Mouse (Mus musculus) midbrain, embryonic 16.5 days (tissue): ENCODE measurements around the gene Tbc1d24. TPM values are rescaled to one million over a fixed set of nuclear protein-coding genes. Genes with fewer than 3 reads are reported as not detected.

Experiments used
- ATAC-seq: fragments of 200-750 bp; cut with Nextera tagmentation; 2 replicates; pipeline ENCODE4 v1.8.0; 2017; ENCODE audit warnings: moderate TSS enrichment
- H3K27ac ChIP-seq: fragments of 300-500 bp; sonication (generic); 2 replicates; pipeline ENCODE4 v1.5.1; 2014; ENCODE audit warnings: mild to moderate bottlenecking, low read length, mixed read lengths
- H3K27me3 ChIP-seq: fragments of 300-500 bp; sonication (generic); 2 replicates; pipeline ENCODE4 v1.6.1; 2014; ENCODE audit warnings: low read depth, low read length, mixed read lengths; ENCODE audit not compliant: control insufficient read depth, insufficient read depth
- H3K36me3 ChIP-seq: fragments of 300-500 bp; sonication (generic); 2 replicates; pipeline ENCODE4 v1.6.1; 2014; ENCODE audit warnings: mild to moderate bottlenecking, low read length, moderate library complexity, mixed read lengths; ENCODE audit not compliant: control insufficient read depth, insufficient read depth
- H3K4me1 ChIP-seq: fragments of 300-500 bp; sonication (generic); 2 replicates; pipeline ENCODE4 v1.6.1; 2014; ENCODE audit warnings: mild to moderate bottlenecking, low read length, mixed read lengths; ENCODE audit not compliant: control insufficient read depth, insufficient read depth
- H3K4me2 ChIP-seq: fragments of 300-500 bp; sonication (generic); 2 replicates; pipeline ENCODE4 v1.6.1; 2014; ENCODE audit warnings: mild to moderate bottlenecking, low read length, mixed read lengths
- H3K4me3 ChIP-seq: fragments of 300-500 bp; sonication (generic); 2 replicates; pipeline ENCODE4 v1.5.1; 2014; ENCODE audit warnings: low read depth, mild to moderate bottlenecking, low read length, moderate library complexity, mixed read lengths
- H3K9ac ChIP-seq: fragments of 300-500 bp; sonication (generic); 2 replicates; pipeline ENCODE4 v1.6.1; 2014; ENCODE audit warnings: low read depth, low read length, mixed read lengths
- H3K9me3 ChIP-seq: fragments of 300-500 bp; sonication (generic); replicated peaks from 2 replicates; pipeline ENCODE4 v1.6.1; 2014; ENCODE audit warnings: mild to moderate bottlenecking, low read length, mixed read lengths; ENCODE audit not compliant: control insufficient read depth, poor library complexity, severe bottlenecking
- WGBS: fragments of 180-500 bp; shearing (Covaris S2); extraction: QIAGEN DNeasy Blood & Tissue Kit; methylation state at CpG from one replicate; pipeline ENCODE4 v1.1.7; 2014; 5-methylcytosine and 5-hydroxymethylcytosine counted together
- polyA plus RNA-seq: library from polyadenylated mRNA; unstranded; fragments of >200 nt; fragmentation: Nextera tagmentation; extraction: Ambion mirVana; gene quantifications from 2 replicates; pipeline ENCODE4 v1.2.1, GENCODE M21; 2015

The Tbc1d24 gene
- polyA plus RNA-seq, 1 experiment from 2014 or later = 30.6 TPM

- Histone ChIP-seq H3K4me1 (peaks cover 28% of the 10 kb centered on the region), H3K4me2 (no peak overlapping the region), H3K27me3 (no peaks in the 10 kb centered on the region), H3K9me3 (no peaks in the 10 kb centered on the region), H3K9ac (no peak overlapping the region), H3K36me3 (peaks cover 10% of the 10 kb centered on the region), H3K27ac (no peak overlapping the region), H3K4me3 (no peak overlapping the region)
- no peak for ATAC-seq
- WGBS = 78% methylated on average over 6 of the region's 6 CpGs
These were observed 7.8 kb upstream of the Tbc1d24 start for GRCm38 (mm10) chr17:24213186-24213585.

GRCm38 (mm10) chr17:24212441-24213018, 7.2 kb upstream of the Tbc1d24 start:
- WGBS = 28% methylated on average over 5 of the region's 5 CpGs
- Histone ChIP-seq H3K4me3 (peak overlapping the region; percentile 63), H3K4me2 (peak overlapping the region; percentile 99), H3K27me3 (no peaks in the 10 kb centered on the region; the same call in 1 of the 2 replicates), H3K4me1 (peaks cover 33% of the 10 kb centered on the region), H3K9ac (peak overlapping the region; percentile 95; the same call in 1 of the 2 replicates), H3K36me3 (peaks cover 8% of the 10 kb centered on the region; the same call in 1 of the 2 replicates), H3K9me3 (no peaks in the 10 kb centered on the region), H3K27ac (peak overlapping the region; percentile 33; the same call in 1 of the 2 replicates)
- no peak for ATAC-seq

GRCm38 (mm10) chr17:24211631-24212440, 6.5 kb upstream of the Tbc1d24 start:
- peaks cover 40% of the 10 kb centered on the region for H3K4me1 ChIP-seq
- no peaks in the 10 kb centered on the region for H3K9me3 ChIP-seq
- no peaks in the 10 kb centered on the region; the same call in 1 of the 2 replicates for H3K27me3 ChIP-seq
- H3K4me2 ChIP-seq = peak overlapping the region; percentile 99
- under 1% methylated on average over 28 of the region's 37 CpGs for WGBS
- peak overlapping the region; percentile 86 for H3K27ac ChIP-seq
- ATAC-seq = peak; percentile 65
- peaks cover 8% of the 10 kb centered on the region; the same call in 1 of the 2 replicates for H3K36me3 ChIP-seq
- peak overlapping the region; percentile 63 for H3K4me3 ChIP-seq
- peak overlapping the region; percentile 95 for H3K9ac ChIP-seq

- no peak for ATAC-seq
- H3K9me3 ChIP-seq = no peaks in the 10 kb centered on the region
- H3K27ac ChIP-seq = no peak overlapping the region
- H3K27me3 ChIP-seq = no peaks in the 10 kb centered on the region; the same call in 1 of the 2 replicates
- H3K36me3 ChIP-seq = 0 out of 2 replicates have a peak, but pooled peaks cover 4% of the 10 kb centered on the region
- no peak overlapping the region for H3K9ac ChIP-seq
- 88% methylated on average over 3 of the region's 3 CpGs for WGBS
- H3K4me1 ChIP-seq = peaks cover 50% of the 10 kb centered on the region
- H3K4me2 ChIP-seq = peak overlapping the region; percentile 99; the same call in 1 of the 2 replicates
- no peak overlapping the region for H3K4me3 ChIP-seq
These were observed 5.2 kb upstream of the Tbc1d24 start for GRCm38 (mm10) chr17:24210591-24210990.

GRCm38 (mm10) chr17:24209916-24210240, 4.5 kb upstream of the Tbc1d24 start:
- no peaks in the 10 kb centered on the region for H3K9me3 ChIP-seq
- H3K4me3 ChIP-seq = no peak overlapping the region
- no peak overlapping the region; the same call in 1 of the 2 replicates for H3K9ac ChIP-seq
- no peaks in the 10 kb centered on the region; the same call in 1 of the 2 replicates for H3K27me3 ChIP-seq
- H3K36me3 ChIP-seq = no peaks in the 10 kb centered on the region
- 70% methylated on average over 3 of the region's 3 CpGs for WGBS
- H3K4me2 ChIP-seq = peak overlapping the region; percentile 95
- peaks cover 50% of the 10 kb centered on the region for H3K4me1 ChIP-seq
- H3K27ac ChIP-seq = no peak overlapping the region
- ATAC-seq = no peak

GRCm38 (mm10) chr17:24209043-24209915, 3.9 kb upstream of the Tbc1d24 start, which contains the start of gene Ntn3:
Gene Ntn3, minus strand, starts transcription at chr17:24209531.
- under 1% methylated on average over 37 of the region's 43 CpGs for WGBS
- H3K27ac ChIP-seq = peak within 1 kb of the TSS; percentile 69

GRCm38 (mm10) chr17:24208641-24209042, 3.3 kb upstream of the Tbc1d24 start:
- 3% methylated on average over 29 of the region's 29 CpGs for WGBS
- ATAC-seq = no peak
- peak overlapping the region; percentile 95 for H3K4me2 ChIP-seq
- peak overlapping the region; percentile 69 for H3K27ac ChIP-seq
- H3K4me3 ChIP-seq = peak overlapping the region; percentile 51
- H3K36me3 ChIP-seq = no peaks in the 10 kb centered on the region
- peak overlapping the region; percentile 84 for H3K9ac ChIP-seq
- no peaks in the 10 kb centered on the region for H3K9me3 ChIP-seq
- H3K4me1 ChIP-seq = peaks cover 63% of the 10 kb centered on the region
- no peaks in the 10 kb centered on the region; the same call in 1 of the 2 replicates for H3K27me3 ChIP-seq

More at GRCm38 (mm10) chr17:24209043-24209915, 3.9 kb upstream of the Tbc1d24 start, which contains the start of gene Ntn3:
- no peaks in the 10 kb centered on the region for H3K9me3 ChIP-seq
- H3K9ac ChIP-seq = peak within 1 kb of the TSS; percentile 84
- H3K4me2 ChIP-seq = peak within 1 kb of the TSS; percentile 95
- H3K4me3 ChIP-seq = peak within 1 kb of the TSS; percentile 51
- H3K36me3 ChIP-seq = no peaks in the 10 kb centered on the region
- H3K27me3 ChIP-seq = no peaks in the 10 kb centered on the region; the same call in 1 of the 2 replicates
- H3K4me1 ChIP-seq = peaks cover 56% of the 10 kb centered on the region
- ATAC-seq = 0 out of 2 replicates have a peak, but pooled peaks have one; percentile 4
